ENCODE assay signal across 25 mouse cellular contexts in the genomic region with DNA sequence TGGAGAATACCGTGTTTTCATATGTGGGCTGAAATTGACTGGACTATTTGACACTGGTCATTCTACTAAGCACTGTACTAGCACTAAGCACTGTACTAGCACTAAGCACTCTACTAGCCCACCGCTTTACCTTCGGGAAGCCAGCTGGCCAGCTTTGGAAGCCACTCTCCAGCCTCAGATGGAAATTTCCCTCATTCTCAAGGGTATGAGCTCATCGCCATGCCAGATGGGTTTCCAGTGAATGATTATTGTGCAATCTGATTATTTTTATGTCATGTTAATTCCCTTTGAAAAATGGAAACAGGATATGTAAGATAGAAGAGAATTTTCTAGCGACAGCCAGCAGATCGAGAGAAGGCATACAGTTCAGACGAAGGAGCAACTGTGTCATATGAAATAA.
A peak's percentile ranks its signal among the peaks of the same experiment; 100 is the strongest.
DNase-seq lines count a peak whose midpoint lies in the region; ATAC-seq lines count a peak whose summit lies in the region.
"Had no signal": no experiment of that assay in that cellular context is flagged by ENCODE, and none has a peak within 500 bp of the region (broad histone marks: within the 10 kb centered on the region; RNA-seq: fewer than 3 reads in every experiment).

No protein-coding gene starts in this region.

- WGBS in hindbrain, embryonic 13.5 days: 68% methylated on average over 7 of the region's 7 CpGs
- WGBS in hindbrain, embryonic 11.5 days: 86% methylated on average over 7 of the region's 7 CpGs
- whole genome bisulfite sequencing in limb, embryonic 12.5 days: 80% methylated on average over 7 of the region's 7 CpGs
- 91% methylated on average over 7 of the region's 7 CpGs for WGBS in limb, embryonic 10.5 days
- 95% methylated on average over 7 of the region's 7 CpGs for WGBS in midbrain, embryonic 11.5 days

- no peak for ATAC-seq in hindbrain, embryonic 13.5 days (ENCODE audit: low FRiP score)
- ATAC-seq in hindbrain, embryonic 11.5 days (ENCODE audit: low FRiP score): no peak
- no peak for ATAC-seq in limb, embryonic 12.5 days (ENCODE audit: insufficient number of reproducible peaks, insufficient read depth, low FRiP score, low TSS enrichment, low read depth)
- no peak for ATAC-seq in midbrain, embryonic 11.5 days (ENCODE audit: low FRiP score)
- ATAC-seq: CD4-positive, CD25-positive, alpha-beta regulatory T cell, adult 4 months; forebrain, embryonic 15.5 days had no signal

- 0 out of 2 replicates have a peak overlapping the region, but pooled peaks have one; percentile 15 for H3K27ac ChIP-seq in hindbrain, embryonic 13.5 days
- no peak overlapping the region for H3K27ac ChIP-seq in hindbrain, embryonic 11.5 days (ENCODE audit: low read depth, low read length)
- peak overlapping the region; percentile 8; the same call in 1 of the 2 replicates for H3K27ac ChIP-seq in limb, embryonic 12.5 days
- H3K27ac ChIP-seq in limb, embryonic 10.5 days: no peak overlapping the region
- H3K27ac ChIP-seq in midbrain, embryonic 11.5 days (ENCODE audit: low read depth, low read length): no peak overlapping the region
- H3K27ac ChIP-seq: forebrain, embryonic 15.5 days; kidney, embryonic 15.5 days; left cerebral cortex, adult 2 months; limb, embryonic 13.5 days; liver, embryonic 13.5 days; macrophage; midbrain, embryonic 10.5 days; stomach, embryonic 15.5 days had no signal

- H3K4me2 ChIP-seq in hindbrain, embryonic 13.5 days: no peak overlapping the region
- no peak overlapping the region for H3K4me2 ChIP-seq in hindbrain, embryonic 11.5 days (replicated peaks; ENCODE audit: low read depth, low read length)
- no peak overlapping the region for H3K4me2 ChIP-seq in limb, embryonic 12.5 days
- no peak overlapping the region for H3K4me2 ChIP-seq in midbrain, embryonic 11.5 days
- H3K4me2 ChIP-seq: forebrain, embryonic 15.5 days; heart, embryonic 12.5 days; kidney, embryonic 15.5 days; limb, embryonic 13.5 days; liver, embryonic 13.5 days; lung, embryonic 14.5 days; neural tube, embryonic 13.5 days; stomach, embryonic 15.5 days had no signal

- H3K27me3 ChIP-seq in hindbrain, embryonic 13.5 days: no peaks in the 10 kb centered on the region
- H3K27me3 ChIP-seq in hindbrain, embryonic 11.5 days (ENCODE audit: control insufficient read depth, insufficient read depth, low read length): no peaks in the 10 kb centered on the region
- H3K27me3 ChIP-seq in limb, embryonic 12.5 days: no peaks in the 10 kb centered on the region
- no peaks in the 10 kb centered on the region for H3K27me3 ChIP-seq in limb, embryonic 10.5 days (ENCODE audit: low read depth, poor library complexity, severe bottlenecking)
- H3K27me3 ChIP-seq in midbrain, embryonic 11.5 days (ENCODE audit: control insufficient read depth, insufficient read depth, low read length): no peaks in the 10 kb centered on the region
- H3K27me3 ChIP-seq: forebrain, embryonic 15.5 days; heart, embryonic 12.5 days; kidney, embryonic 15.5 days; limb, embryonic 13.5 days; neural tube, embryonic 13.5 days; stomach, embryonic 15.5 days had no signal

- H3K4me1 ChIP-seq in hindbrain, embryonic 13.5 days (replicated peaks): peaks cover 30% of the 10 kb centered on the region
- no peaks in the 10 kb centered on the region for H3K4me1 ChIP-seq in hindbrain, embryonic 11.5 days (replicated peaks; ENCODE audit: control insufficient read depth, insufficient read depth, low read length)
- peaks cover 68% of the 10 kb centered on the region for H3K4me1 ChIP-seq in limb, embryonic 12.5 days (replicated peaks)
- peaks cover 61% of the 10 kb centered on the region for H3K4me1 ChIP-seq in limb, embryonic 10.5 days
- H3K4me1 ChIP-seq in midbrain, embryonic 11.5 days (ENCODE audit: control insufficient read depth, insufficient read depth, low read length): 0 out of 2 replicates have a peak, but pooled peaks cover 5% of the 10 kb centered on the region

- H3K36me3 ChIP-seq in hindbrain, embryonic 13.5 days: no peaks in the 10 kb centered on the region
- H3K36me3 ChIP-seq in hindbrain, embryonic 11.5 days (ENCODE audit: control insufficient read depth, insufficient read depth, low read length): no peaks in the 10 kb centered on the region
- peaks cover 14% of the 10 kb centered on the region; the same call in 1 of the 2 replicates for H3K36me3 ChIP-seq in limb, embryonic 12.5 days
- H3K36me3 ChIP-seq in limb, embryonic 10.5 days: peaks cover 19% of the 10 kb centered on the region
- H3K36me3 ChIP-seq in midbrain, embryonic 11.5 days (ENCODE audit: control insufficient read depth, insufficient read depth, low read length): no peaks in the 10 kb centered on the region
- H3K36me3 ChIP-seq: forebrain, embryonic 15.5 days; heart, embryonic 12.5 days; kidney, embryonic 15.5 days; liver, embryonic 13.5 days; midbrain, embryonic 10.5 days; neural tube, embryonic 13.5 days; stomach, embryonic 15.5 days had no signal

- no peak overlapping the region for H3K9ac ChIP-seq in hindbrain, embryonic 13.5 days
- no peak overlapping the region for H3K9ac ChIP-seq in hindbrain, embryonic 11.5 days (ENCODE audit: low read depth, low read length)
- H3K9ac ChIP-seq in limb, embryonic 12.5 days (replicated peaks): no peak overlapping the region
- no peak overlapping the region for H3K9ac ChIP-seq in midbrain, embryonic 11.5 days (ENCODE audit: low read length)
- H3K9ac ChIP-seq: forebrain, embryonic 15.5 days; heart, embryonic 12.5 days; kidney, embryonic 15.5 days; limb, embryonic 13.5 days; liver, embryonic 13.5 days; lung, embryonic 14.5 days; neural tube, embryonic 13.5 days; stomach, embryonic 15.5 days had no signal

- H3K9me3 ChIP-seq in hindbrain, embryonic 13.5 days: 0 out of 2 replicates have a peak, but pooled peaks cover 3% of the 10 kb centered on the region
- no peaks in the 10 kb centered on the region for H3K9me3 ChIP-seq in hindbrain, embryonic 11.5 days (ENCODE audit: control insufficient read depth, low read length)
- H3K9me3 ChIP-seq in limb, embryonic 12.5 days: no peaks in the 10 kb centered on the region
- no peaks in the 10 kb centered on the region for H3K9me3 ChIP-seq in limb, embryonic 10.5 days (replicated peaks)
- H3K9me3 ChIP-seq in midbrain, embryonic 11.5 days (ENCODE audit: control insufficient read depth, low read length): no peaks in the 10 kb centered on the region
- H3K9me3 ChIP-seq: forebrain, embryonic 15.5 days; heart, embryonic 12.5 days; kidney, embryonic 15.5 days; limb, embryonic 13.5 days; liver, embryonic 13.5 days; neural tube, embryonic 13.5 days; stomach, embryonic 15.5 days had no signal

- no peak overlapping the region for H3K4me3 ChIP-seq in hindbrain, embryonic 13.5 days
- H3K4me3 ChIP-seq in hindbrain, embryonic 11.5 days (ENCODE audit: low read depth, low read length): no peak overlapping the region
- H3K4me3 ChIP-seq in limb, embryonic 12.5 days (replicated peaks): no peak overlapping the region
- H3K4me3 ChIP-seq in limb, embryonic 10.5 days: no peak overlapping the region
- H3K4me3 ChIP-seq in midbrain, embryonic 11.5 days (ENCODE audit: low read depth, low read length): no peak overlapping the region
- H3K4me3 ChIP-seq: erythroblast, embryonic 14.5 days; forebrain, embryonic 15.5 days; heart, embryonic 12.5 days; kidney, embryonic 15.5 days; left cerebral cortex, adult 2 months; limb, embryonic 13.5 days; liver, embryonic 13.5 days; midbrain, embryonic 10.5 days; neural tube, embryonic 13.5 days; stomach, embryonic 15.5 days had no signal

- DNase-seq in hindbrain, embryonic 11.5 days (ENCODE audit: low spot score): no peak
- DNase-seq in limb, embryonic 10.5 days (ENCODE audit: low spot score): no peak
- peak; percentile 61 for DNase-seq in NIH3T3 (ENCODE audit: low read depth)
- peak; percentile 16 for DNase-seq in retina, postnatal 7 days (ENCODE audit: low read depth, low spot score)
- DNase-seq in midbrain, embryonic 11.5 days (ENCODE audit: low spot score, missing footprints): no peak
- DNase-seq: adrenal gland, postnatal 25 days; cerebellum, adult 18-20 months; liver, embryonic 13.5 days; lung, embryonic 14.5 days; right cerebral cortex, postnatal 25 days; thymus, adult 18-20 months; thymus, postnatal 4 days had no signal

Comparison
In these comparisons a context has a peak if more than half of its experiments do, and no peak if none do; other contexts are left out.
1. H3K27ac ChIP-seq: peak in hindbrain, embryonic 13.5 days (single experiment) and limb, embryonic 12.5 days (single experiment); none in hindbrain, embryonic 11.5 days (single experiment), limb, embryonic 10.5 days (single experiment) and midbrain, embryonic 11.5 days (single experiment).
2. DNase-seq: peak in NIH3T3 (single experiment) and retina, postnatal 7 days (single experiment); none in hindbrain, embryonic 11.5 days (single experiment), limb, embryonic 10.5 days (single experiment) and midbrain, embryonic 11.5 days (single experiment).